Mouse (Mus musculus) heart, embryonic 11.5 days (tissue): ENCODE data around the gene Ccnt2. TPM values are rescaled to one million over a fixed set of nuclear protein-coding genes. Genes with fewer than 3 reads are reported as not detected.

ENCODE experiments used
- ATAC-seq: fragments of 200-750 bp; cut with Nextera tagmentation; replicated peaks from 2 replicates; pipeline ENCODE4 v1.8.0; 2017; ENCODE audit warnings: moderate library complexity; ENCODE audit not compliant: insufficient number of reproducible peaks, low FRiP score, low TSS enrichment
- H3K27ac ChIP-seq: fragments of 300-500 bp; sonication (generic); 2 replicates; pipeline ENCODE4 v1.5.1; 2014; ENCODE audit warnings: mild to moderate bottlenecking, low read depth, low read length
- H3K27me3 ChIP-seq: fragments of 300-500 bp; sonication (generic); 2 replicates; pipeline ENCODE4 v1.6.1; 2014; ENCODE audit warnings: mild to moderate bottlenecking, low read length, mixed read lengths; ENCODE audit not compliant: control insufficient read depth, insufficient read depth
- H3K36me3 ChIP-seq: fragments of 300-500 bp; sonication (generic); 2 replicates; pipeline ENCODE4 v1.6.1; 2014; ENCODE audit warnings: mild to moderate bottlenecking, low read length, moderate library complexity, mixed read lengths; ENCODE audit not compliant: control insufficient read depth, insufficient read depth
- H3K4me1 ChIP-seq: fragments of 300-500 bp; sonication (generic); 2 replicates; pipeline ENCODE4 v1.6.1; 2014; ENCODE audit warnings: low read length; ENCODE audit not compliant: control insufficient read depth, insufficient read depth
- H3K4me2 ChIP-seq: fragments of 300-500 bp; sonication (generic); 2 replicates; pipeline ENCODE4 v1.6.1; 2014; ENCODE audit warnings: mild to moderate bottlenecking, moderate library complexity
- H3K4me3 ChIP-seq: fragments of 300-500 bp; sonication (generic); 2 replicates; pipeline ENCODE4 v1.5.1; 2014; ENCODE audit warnings: low read depth, low read length
- H3K9ac ChIP-seq: fragments of 300-500 bp; sonication (generic); 2 replicates; pipeline ENCODE4 v1.6.1; 2014; ENCODE audit warnings: mild to moderate bottlenecking, low read depth, low read length, moderate library complexity
- H3K9me3 ChIP-seq: fragments of 300-500 bp; sonication (generic); replicated peaks from 2 replicates; pipeline ENCODE4 v1.6.1; 2016; ENCODE audit warnings: low read length; ENCODE audit not compliant: control insufficient read depth
- WGBS: fragments of 180-500 bp; shearing (Covaris S2); extraction: QIAGEN DNeasy Blood & Tissue Kit; methylation state at CpG from one replicate; pipeline ENCODE4 v1.1.7; 2014; ENCODE audit not compliant: insufficient replicate concordance; 5-methylcytosine and 5-hydroxymethylcytosine counted together
- polyA plus RNA-seq: library from polyadenylated mRNA; unstranded; fragments of >200 nt; fragmentation: Nextera tagmentation; extraction: Ambion mirVana; gene quantifications from 2 replicates; pipeline ENCODE4 v1.2.1, GENCODE M21; 2014

The Ccnt2 gene
- polyA plus RNA-seq, 1 experiment from 2014 or later = 73.2 TPM

GRCm38 (mm10) chr1:127836619-127837018 lies 62.7 kb downstream of the Ccnt2 start:
- Histone ChIP-seq H3K36me3 (no peaks in the 10 kb centered on the region), H3K4me1 (no peaks in the 10 kb centered on the region), H3K27me3 (no peaks in the 10 kb centered on the region), H3K9ac (no peak overlapping the region), H3K9me3 (no peaks in the 10 kb centered on the region), H3K4me2 (no peak overlapping the region), H3K27ac (no peak overlapping the region), H3K4me3 (no peak overlapping the region)
- WGBS = 77% methylated on average over 4 of the region's 4 CpGs
- ATAC-seq = no peak

- H3K36me3 ChIP-seq = no peaks in the 10 kb centered on the region
- no peak for ATAC-seq
- 53% methylated on average over 1 of the region's 1 CpGs for WGBS
- no peak overlapping the region for H3K9ac ChIP-seq
- no peak overlapping the region for H3K4me3 ChIP-seq
- H3K9me3 ChIP-seq = no peaks in the 10 kb centered on the region
- no peaks in the 10 kb centered on the region for H3K27me3 ChIP-seq
- no peak overlapping the region for H3K27ac ChIP-seq
- no peaks in the 10 kb centered on the region for H3K4me1 ChIP-seq
- no peak overlapping the region for H3K4me2 ChIP-seq
These were observed 64.6 kb downstream of the Ccnt2 start for GRCm38 (mm10) chr1:127838602-127839001.

- H3K4me1 ChIP-seq = no peaks in the 10 kb centered on the region
- H3K27ac ChIP-seq = no peak overlapping the region
- H3K4me3 ChIP-seq = no peak overlapping the region
- ATAC-seq = no peak
- H3K36me3 ChIP-seq = no peaks in the 10 kb centered on the region
- no peaks in the 10 kb centered on the region for H3K9me3 ChIP-seq
- H3K9ac ChIP-seq = no peak overlapping the region
- H3K4me2 ChIP-seq = no peak overlapping the region
- no peaks in the 10 kb centered on the region for H3K27me3 ChIP-seq
- 43% methylated on average over 5 of the region's 5 CpGs for WGBS
These were observed 71.5 kb downstream of the Ccnt2 start for GRCm38 (mm10) chr1:127845472-127845871.

- Histone ChIP-seq H3K4me3 (no peak overlapping the region), H3K27me3 (no peaks in the 10 kb centered on the region), H3K9me3 (peaks cover 6% of the 10 kb centered on the region), H3K27ac (no peak overlapping the region), H3K36me3 (no peaks in the 10 kb centered on the region), H3K4me2 (no peak overlapping the region), H3K4me1 (no peaks in the 10 kb centered on the region), H3K9ac (no peak overlapping the region)
- 68% methylated on average over 7 of the region's 7 CpGs for WGBS
- no peak for ATAC-seq
These were observed 76.2 kb downstream of the Ccnt2 start for GRCm38 (mm10) chr1:127850075-127850610.

GRCm38 (mm10) chr1:127854486-127855222 lies 80.7 kb downstream of the Ccnt2 start, which contains the start of gene Map3k19:
TSS of gene Map3k19 (minus strand) at chr1:127855031.
- Histone ChIP-seq H3K4me3 (no peak within 1 kb of the TSS), H3K9ac (no peak within 1 kb of the TSS), H3K27me3 (no peaks in the 10 kb centered on the region), H3K36me3 (no peaks in the 10 kb centered on the region), H3K4me1 (no peaks in the 10 kb centered on the region), H3K27ac (no peak within 1 kb of the TSS), H3K9me3 (peaks cover 6% of the 10 kb centered on the region), H3K4me2 (no peak within 1 kb of the TSS)
- 78% methylated on average over 14 of the region's 14 CpGs for WGBS
- ATAC-seq = no peak

Other genes starting within 250 kb of the Ccnt2 start
- gene Tmem163, start 94.6 kb upstream of the Ccnt2 start, polyA plus RNA-seq = 30.5 and 32.0 TPM in 2 replicates
- gene Acmsd, start 44.8 kb upstream of the Ccnt2 start, polyA plus RNA-seq = 0.86 and 1.3 TPM in 2 replicates
- not detected in 2 replicates for gene Map3k19, start 80.9 kb downstream of the Ccnt2 start, polyA plus RNA-seq
- 25.8 and 28.0 TPM in 2 replicates for gene Rab3gap1, start 94.6 kb downstream of the Ccnt2 start, polyA plus RNA-seq